Mouse (Mus musculus): ENCODE results near the gene Plekhg4.

Plekhg4 gene

GRCm38 (mm10) chr8:105400016-105400415 lies 26.9 kb downstream of the Plekhg4 start:
- in situ Hi-C loops (cut with MboI, MseI), result loop anchor here in 1 of 2 experiments (10.0 kb wide), 1 partner anchor 695 kb away; no protein-coding TSS in a partner anchor

- in situ Hi-C loops (cut with MboI, MseI), result loop anchor here in 1 of 2 experiments (10.0 kb wide), 1 partner anchor 691 kb away; no protein-coding TSS in a partner anchor
Measured at GRCm38 (mm10) chr8:105403467-105403866, 30.4 kb downstream of the Plekhg4 start.

GRCm38 (mm10) chr8:105404496-105404895 lies 31.4 kb downstream of the Plekhg4 start:
- in situ Hi-C loops (cut with MboI, MseI), result loop anchor here in 1 of 2 experiments (10.0 kb wide), 1 partner anchor 690 kb away; no protein-coding TSS in a partner anchor

GRCm38 (mm10) chr8:105406416-105406815 lies 33.3 kb downstream of the Plekhg4 start:
- in situ Hi-C loops (cut with MboI, MseI), result loop anchor here in 1 of 2 experiments (10.0 kb wide), 1 partner anchor 688 kb away; no protein-coding TSS in a partner anchor

- in situ Hi-C loops (cut with MboI, MseI), result loop anchor here in 1 of 2 experiments (10.0 kb wide), 1 partner anchor 686 kb away; no protein-coding TSS in a partner anchor
Measured at GRCm38 (mm10) chr8:105408331-105408730, 35.3 kb downstream of the Plekhg4 start.

GRCm38 (mm10) chr8:105409947-105410346 lies 36.9 kb downstream of the Plekhg4 start:
- in situ Hi-C loops (cut with MboI, MseI), result loop anchor here in 1 of 2 experiments (10.0 kb wide), 1 partner anchor 685 kb away; no protein-coding TSS in a partner anchor

GRCm38 (mm10) chr8:105413391-105413790 lies 40.3 kb downstream of the Plekhg4 start, which contains the start of the genes Kctd19 and Lrrc36:
Gene Kctd19, minus strand, starts transcription at chr8:105413502.
Gene Lrrc36, plus strand, starts transcription at chr8:105413571.
- in situ Hi-C loops (cut with MboI, MseI), result no loop called here

GRCm38 (mm10) chr8:105418992-105419391 lies 45.9 kb downstream of the Plekhg4 start:
- in situ Hi-C loops (cut with MboI, MseI), result no loop called here

- in situ Hi-C loops (cut with MboI, MseI), result no loop called here
Measured at GRCm38 (mm10) chr8:105419800-105420199, 46.7 kb downstream of the Plekhg4 start.

- in situ Hi-C loops (cut with MboI, MseI), result no loop called here
Measured at GRCm38 (mm10) chr8:105422006-105422405, 48.9 kb downstream of the Plekhg4 start.

- in situ Hi-C loops (cut with MboI, MseI), result no loop called here
Measured at GRCm38 (mm10) chr8:105426878-105427277, 53.8 kb downstream of the Plekhg4 start.

GRCm38 (mm10) chr8:105431743-105432515 lies 58.9 kb downstream of the Plekhg4 start:
- in situ Hi-C loops (cut with MboI, MseI), result no loop called here

Data from T-helper 17 cell (primary cell).